Mouse (Mus musculus) liver, embryonic 11.5 days (tissue): ENCODE results near the gene Tbx4. TPM values are rescaled to one million over a fixed set of nuclear protein-coding genes. Genes with fewer than 3 reads are reported as not detected.

Experiments
- ATAC-seq: fragments of 200-750 bp; cut with Nextera tagmentation; replicated peaks from 2 replicates; pipeline ENCODE4 v1.8.0; 2017; ENCODE audit warnings: moderate number of reproducible peaks, mild to moderate bottlenecking, moderate TSS enrichment, moderate library complexity; ENCODE audit not compliant: low FRiP score
- DNase-seq: peaks from one replicate; pipeline ENCODE4 v3.0.0-alpha.2; 2017; ENCODE audit warnings: low spot score
- H3K27ac ChIP-seq: fragments of 300-500 bp; sonication (generic); 2 replicates; pipeline ENCODE4 v1.5.1; 2014; ENCODE audit warnings: mild to moderate bottlenecking, low read depth, low read length, control low read depth
- H3K27me3 ChIP-seq: fragments of 300-500 bp; sonication (generic); replicated peaks from 2 replicates; pipeline ENCODE4 v1.6.1; 2014; ENCODE audit warnings: low read length, mixed read lengths; ENCODE audit not compliant: control insufficient read depth, insufficient read depth
- H3K36me3 ChIP-seq: fragments of 300-500 bp; sonication (generic); 2 replicates; pipeline ENCODE4 v1.6.1; 2014; ENCODE audit warnings: mild to moderate bottlenecking, low read length, moderate library complexity, mixed read lengths; ENCODE audit not compliant: control insufficient read depth, insufficient read depth
- H3K4me1 ChIP-seq: fragments of 300-500 bp; sonication (generic); replicated peaks from 2 replicates; pipeline ENCODE4 v1.6.1; 2014; ENCODE audit warnings: low read length, mixed read lengths; ENCODE audit not compliant: control insufficient read depth, insufficient read depth
- H3K4me2 ChIP-seq: fragments of 300-500 bp; sonication (generic); 2 replicates; pipeline ENCODE4 v1.6.1; 2014; ENCODE audit warnings: mild to moderate bottlenecking, control low read depth, moderate library complexity
- H3K4me3 ChIP-seq: fragments of 300-500 bp; sonication (generic); 2 replicates; pipeline ENCODE4 v1.5.1; 2014; ENCODE audit warnings: low read depth, low read length, control low read depth
- H3K9ac ChIP-seq: fragments of 300-500 bp; sonication (generic); 2 replicates; pipeline ENCODE4 v1.6.1; 2014; ENCODE audit warnings: low read depth, low read length, control low read depth
- H3K9me3 ChIP-seq: fragments of 300-500 bp; sonication (generic); 2 replicates; pipeline ENCODE4 v1.6.1; 2016; ENCODE audit warnings: low read length, inconsistent platforms, mixed read lengths; ENCODE audit not compliant: control insufficient read depth
- WGBS: fragments of 180-500 bp; shearing (Covaris S2); extraction: QIAGEN DNeasy Blood & Tissue Kit; methylation state at CpG from one replicate; pipeline ENCODE4 v1.1.7; 2014; 5-methylcytosine and 5-hydroxymethylcytosine counted together
- polyA plus RNA-seq: library from polyadenylated mRNA; unstranded; fragments of >200 nt; fragmentation: Nextera tagmentation; extraction: Ambion mirVana; gene quantifications from 2 replicates; pipeline ENCODE4 v1.2.1, GENCODE M21; 2014

Gene Tbx4
- polyA plus RNA-seq, 1 experiment from 2014 or later: 0.86 TPM

GRCm38 (mm10) chr11:85840803-85841145 is 45.4 kb upstream of the Tbx4 start:
- Histone ChIP-seq H3K4me3 (peak overlapping the region; percentile 13), H3K27ac (no peak overlapping the region), H3K9me3 (no peaks in the 10 kb centered on the region), H3K36me3 (no peaks in the 10 kb centered on the region), H3K9ac (0 out of 2 replicates have a peak overlapping the region, but pooled peaks have one; percentile 12), H3K4me1 (peaks cover 17% of the 10 kb centered on the region), H3K4me2 (peak overlapping the region; percentile 47), H3K27me3 (peaks cover 97% of the 10 kb centered on the region)
- DNase-seq (no peak), ATAC-seq (no peak)
- WGBS: 6% methylated on average over 21 of the region's 21 CpGs

GRCm38 (mm10) chr11:85841211-85841681 is 45.0 kb upstream of the Tbx4 start:
- Histone ChIP-seq H3K9ac (no peak overlapping the region), H3K36me3 (no peaks in the 10 kb centered on the region), H3K27me3 (peaks cover 97% of the 10 kb centered on the region), H3K4me2 (peak overlapping the region; percentile 67), H3K4me3 (peak overlapping the region; percentile 13; the same call in 1 of the 2 replicates), H3K4me1 (peaks cover 17% of the 10 kb centered on the region), H3K9me3 (no peaks in the 10 kb centered on the region), H3K27ac (no peak overlapping the region)
- DNase-seq (no peak), ATAC-seq (no peak)
- whole genome bisulfite sequencing: 16% methylated on average over 8 of the region's 8 CpGs

GRCm38 (mm10) chr11:85841980-85842379 is 44.2 kb upstream of the Tbx4 start:
- H3K27me3 ChIP-seq: peaks cover 97% of the 10 kb centered on the region
- H3K4me3 ChIP-seq: peak overlapping the region; percentile 39
- no peaks in the 10 kb centered on the region for H3K9me3 ChIP-seq
- H3K4me1 ChIP-seq: peaks cover 17% of the 10 kb centered on the region
- under 1% methylated on average over 32 of the region's 32 CpGs for WGBS
- no peaks in the 10 kb centered on the region for H3K36me3 ChIP-seq
- no peak overlapping the region for H3K9ac ChIP-seq
- peak; percentile 38 for ATAC-seq
- peak; percentile 71 for DNase-seq
- H3K27ac ChIP-seq: no peak overlapping the region
- peak overlapping the region; percentile 67 for H3K4me2 ChIP-seq

GRCm38 (mm10) chr11:85842596-85843346 is 43.5 kb upstream of the Tbx4 start:
- peaks cover 17% of the 10 kb centered on the region for H3K4me1 ChIP-seq
- DNase-seq (no peak), ATAC-seq (no peak)
- no peaks in the 10 kb centered on the region for H3K36me3 ChIP-seq
- no peak overlapping the region for H3K27ac ChIP-seq
- peaks cover 92% of the 10 kb centered on the region for H3K27me3 ChIP-seq
- no peaks in the 10 kb centered on the region for H3K9me3 ChIP-seq
- H3K9ac ChIP-seq: no peak overlapping the region
- WGBS: 8% methylated on average over 24 of the region's 24 CpGs
- H3K4me3 ChIP-seq: peak overlapping the region; percentile 56
- H3K4me2 ChIP-seq: peak overlapping the region; percentile 81

- WGBS: under 1% methylated on average over 18 of the region's 18 CpGs
- peak overlapping the region; percentile 38; the same call in 1 of the 2 replicates for H3K9ac ChIP-seq
- H3K27me3 ChIP-seq: peaks cover 90% of the 10 kb centered on the region
- peak overlapping the region; percentile 56 for H3K4me3 ChIP-seq
- H3K36me3 ChIP-seq: no peaks in the 10 kb centered on the region
- peak overlapping the region; percentile 81 for H3K4me2 ChIP-seq
- DNase-seq (peak; percentile 79), ATAC-seq (peak; percentile 30)
- H3K9me3 ChIP-seq: no peaks in the 10 kb centered on the region
- peaks cover 13% of the 10 kb centered on the region for H3K4me1 ChIP-seq
- H3K27ac ChIP-seq: no peak overlapping the region
Observed at GRCm38 (mm10) chr11:85843347-85843692, 42.9 kb upstream of the Tbx4 start.

- peaks cover 13% of the 10 kb centered on the region for H3K4me1 ChIP-seq
- peaks cover 82% of the 10 kb centered on the region for H3K27me3 ChIP-seq
- H3K4me2 ChIP-seq: peak overlapping the region; percentile 81
- H3K9me3 ChIP-seq: no peaks in the 10 kb centered on the region
- whole genome bisulfite sequencing: under 1% methylated on average over 54 of the region's 54 CpGs
- H3K4me3 ChIP-seq: peak overlapping the region; percentile 56
- DNase-seq (peak; percentile 84), ATAC-seq (peak; percentile 60)
- no peaks in the 10 kb centered on the region for H3K36me3 ChIP-seq
- no peak overlapping the region for H3K27ac ChIP-seq
- peak overlapping the region; percentile 38 for H3K9ac ChIP-seq
Observed at GRCm38 (mm10) chr11:85844144-85844965, 41.9 kb upstream of the Tbx4 start.

GRCm38 (mm10) chr11:85844971-85845370 is 41.3 kb upstream of the Tbx4 start:
- H3K4me3 ChIP-seq: no peak overlapping the region
- peaks cover 76% of the 10 kb centered on the region for H3K27me3 ChIP-seq
- peak overlapping the region; percentile 81 for H3K4me2 ChIP-seq
- no peaks in the 10 kb centered on the region for H3K9me3 ChIP-seq
- no peak overlapping the region for H3K9ac ChIP-seq
- peaks cover 13% of the 10 kb centered on the region for H3K4me1 ChIP-seq
- no peak for ATAC-seq
- WGBS: 37% methylated on average over 5 of the region's 5 CpGs
- no peaks in the 10 kb centered on the region for H3K36me3 ChIP-seq
- DNase-seq: no peak
- no peak overlapping the region for H3K27ac ChIP-seq

- H3K9ac ChIP-seq: no peak overlapping the region
- no peaks in the 10 kb centered on the region for H3K9me3 ChIP-seq
- 41% methylated on average over 5 of the region's 5 CpGs for WGBS
- H3K4me2 ChIP-seq: no peak overlapping the region
- DNase-seq: no peak
- peaks cover 66% of the 10 kb centered on the region for H3K27me3 ChIP-seq
- no peak for ATAC-seq
- H3K36me3 ChIP-seq: no peaks in the 10 kb centered on the region
- H3K4me3 ChIP-seq: no peak overlapping the region
- H3K27ac ChIP-seq: no peak overlapping the region
- H3K4me1 ChIP-seq: peaks cover 9% of the 10 kb centered on the region
Observed at GRCm38 (mm10) chr11:85845921-85846320, 40.3 kb upstream of the Tbx4 start.
